Mouse (Mus musculus) heart, adult 2 months (tissue): Measurements from ENCODE around the gene Gmds. TPM values are rescaled to one million over a fixed set of nuclear protein-coding genes. Genes with fewer than 3 reads are reported as not detected.

ENCODE experiments used
- DNase-seq, 2 experiments: peaks; one replicate each; pipeline ENCODE4 v3.0.0; 2021
- H3K27ac ChIP-seq: fragments of 200-600 bp; 2 replicates; pipeline ENCODE4 v1.8.1; 2022
- H3K27me3 ChIP-seq: fragments of 200-500 bp; 2 replicates; pipeline ENCODE4 v1.6.1; 2012; ENCODE audit warnings: mild to moderate bottlenecking, low read length, inconsistent platforms, mixed read lengths; ENCODE audit not compliant: control insufficient read depth, insufficient read depth
- H3K36me3 ChIP-seq: fragments of 200-500 bp; 2 replicates; pipeline ENCODE4 v1.6.1; 2012; ENCODE audit warnings: low read length, inconsistent platforms; ENCODE audit not compliant: control insufficient read depth, insufficient read depth
- H3K4me1 ChIP-seq: fragments of 200-500 bp; 2 replicates; pipeline ENCODE4 v1.6.1; 2011; ENCODE audit warnings: low read length; ENCODE audit not compliant: control insufficient read depth, insufficient read depth
- H3K4me3 ChIP-seq: fragments of 200-600 bp; 2 replicates; pipeline ENCODE4 v1.8.1; 2022
- H3K79me2 ChIP-seq: fragments of 200-500 bp; replicated peaks from 2 replicates; pipeline ENCODE4 v1.6.1; 2012; ENCODE audit warnings: mild to moderate bottlenecking, inconsistent platforms, low read length, moderate library complexity, mixed read lengths; ENCODE audit not compliant: control insufficient read depth, insufficient read depth
- H3K9ac ChIP-seq: fragments of 200-500 bp; 2 replicates; pipeline ENCODE4 v1.6.1; 2012; ENCODE audit warnings: low read depth, mild to moderate bottlenecking, control low read depth, inconsistent platforms, low read length, mixed read lengths
- CTCF ChIP-seq: fragments of 200-600 bp; IDR thresholded peaks from 2 replicates; pipeline ENCODE4 v1.8.1; 2022; ENCODE audit warnings: antibody characterized with exemption, mild to moderate bottlenecking, moderate library complexity
- EP300 ChIP-seq: fragments of 200-500 bp; IDR thresholded peaks from 2 replicates; pipeline ENCODE4 v1.6.1; 2011; ENCODE audit warnings: low read depth, low read length, control low read depth; ENCODE audit not compliant: insufficient read depth
- POLR2A ChIP-seq: fragments of 200-500 bp; IDR thresholded peaks from 2 replicates; pipeline ENCODE4 v1.6.1; 2011; ENCODE audit warnings: mild to moderate bottlenecking, low read depth, low read length, control low read depth; ENCODE audit not compliant: insufficient read depth
- WGBS: fragments of 180-500 bp; shearing (Covaris S2); methylation state at CpG from one replicate; pipeline ENCODE4 v1.1.7; 2018; 5-methylcytosine and 5-hydroxymethylcytosine counted together
- intact Hi-C: fragments of 180-260 bp; cut with DNase I; formaldehyde crosslinking; loops from one replicate; pipeline ENCODE4 v1.15.1; 2025
- long read RNA-seq: library from polyadenylated mRNA; stranded (forward); transcript quantifications from one replicate; pipeline ENCODE4 v2.0.0, GENCODE M21; 2021
- polyA plus RNA-seq: library from polyadenylated mRNA; depleted of rRNA; stranded (reverse); fragments of >200 nt; gene quantifications from 2 replicates; pipeline ENCODE4 v1.2.3, GENCODE M21; 2012; rRNA removed
- total RNA-seq, 2 experiments: library from RNA; stranded (reverse); gene quantifications; 2 replicates each; pipeline ENCODE4 v1.2.3; 2021

Gmds gene
- total RNA-seq = 1 to 10 TPM; 5.2 to 6.0 TPM
- polyA plus RNA-seq = 3.3 and 4.2 TPM in 2 replicates
- long read RNA-seq, partial matches to known transcripts = 2 of 5 reads
- long read RNA-seq, other reads (novel, unspliced or antisense) = 1 of 5 reads

GRCm38 (mm10) chr13:32338513-32339365 is at the start of gene Gmds:
Gene Gmds (minus strand): TSS chr13:32338740.
- Histone ChIP-seq H3K9ac (peak within 1 kb of the TSS; percentile 90), H3K36me3 (peaks cover 3% of the 10 kb centered on the region), H3K4me3 (peak within 1 kb of the TSS; percentile 72), H3K27me3 (no peaks in the 10 kb centered on the region), H3K27ac (peak within 1 kb of the TSS; percentile 83), H3K79me2 (peaks cover 2% of the 10 kb centered on the region; the same call in 1 of the 2 replicates), H3K4me1 (peaks cover 2% of the 10 kb centered on the region)
- intact Hi-C loops = loop anchor here (2.0 kb wide), 1 partner anchor 532 kb away; the partner anchor contains the start of gene Foxc1
- DNase-seq = peak; percentile 98
- WGBS = 1% methylated on average over 54 of the region's 55 CpGs
- TF ChIP-seq CTCF = no peak
- TF ChIP-seq EP300 = 0 out of 2 replicates have a peak, but pooled peaks have one; percentile 44
- peak; percentile 95 for TF ChIP-seq POLR2A

- Histone ChIP-seq H3K9ac (no peak overlapping the region), H3K27ac (no peak overlapping the region), H3K27me3 (no peaks in the 10 kb centered on the region), H3K4me3 (no peak overlapping the region), H3K79me2 (no peaks in the 10 kb centered on the region), H3K36me3 (no peaks in the 10 kb centered on the region), H3K4me1 (no peaks in the 10 kb centered on the region)
- WGBS = 68% methylated on average over 4 of the region's 4 CpGs
- TF ChIP-seq POLR2A = no peak
- TF ChIP-seq EP300 = no peak
- TF ChIP-seq CTCF = no peak
- intact Hi-C loops = no loop called here
- no peak for DNase-seq
Observed at GRCm38 (mm10) chr13:32385421-32386092, 47.0 kb upstream of the Gmds start.

GRCm38 (mm10) chr13:32382227-32383010 is 43.9 kb upstream of the Gmds start:
- no peak overlapping the region for H3K9ac ChIP-seq
- intact Hi-C loops = no loop called here
- H3K4me1 ChIP-seq = no peaks in the 10 kb centered on the region
- no peaks in the 10 kb centered on the region for H3K27me3 ChIP-seq
- no peak overlapping the region for H3K4me3 ChIP-seq
- H3K36me3 ChIP-seq = no peaks in the 10 kb centered on the region
- no peak for DNase-seq
- TF ChIP-seq CTCF = no peak
- no peak for TF ChIP-seq POLR2A
- TF ChIP-seq EP300 = no peak
- H3K27ac ChIP-seq = no peak overlapping the region
- no peaks in the 10 kb centered on the region for H3K79me2 ChIP-seq
- WGBS = 70% methylated on average over 6 of the region's 6 CpGs

- Histone ChIP-seq H3K27me3 (no peaks in the 10 kb centered on the region), H3K79me2 (no peaks in the 10 kb centered on the region), H3K9ac (no peak overlapping the region), H3K27ac (no peak overlapping the region), H3K4me1 (no peaks in the 10 kb centered on the region), H3K36me3 (no peaks in the 10 kb centered on the region), H3K4me3 (no peak overlapping the region)
- TF ChIP-seq CTCF (no peak), POLR2A (no peak), EP300 (no peak)
- intact Hi-C loops = no loop called here
- DNase-seq = no peak
- 81% methylated on average over 1 of the region's 1 CpGs for WGBS
Observed at GRCm38 (mm10) chr13:32378634-32379033, 40.1 kb upstream of the Gmds start.

GRCm38 (mm10) chr13:32372531-32372883 is 34.0 kb upstream of the Gmds start:
- 54% methylated on average over 2 of the region's 2 CpGs for WGBS
- Histone ChIP-seq H3K36me3 (no peaks in the 10 kb centered on the region), H3K4me3 (no peak overlapping the region), H3K9ac (no peak overlapping the region), H3K27ac (no peak overlapping the region), H3K79me2 (no peaks in the 10 kb centered on the region), H3K4me1 (no peaks in the 10 kb centered on the region), H3K27me3 (no peaks in the 10 kb centered on the region)
- TF ChIP-seq POLR2A (no peak), CTCF (no peak), EP300 (no peak)
- intact Hi-C loops = no loop called here
- DNase-seq = no peak
